Mouse (Mus musculus): ENCODE results near the gene Rangrf. TPM values are rescaled to one million over a fixed set of nuclear protein-coding genes. Genes with fewer than 3 reads are reported as not detected.
"Not testable (repeated sequence)": the region's sequence is repeated elsewhere in the genome, so short reads cannot be mapped to it uniquely, and the experiment has no call there.

Rangrf gene
- polyA plus RNA-seq, 2 experiments = 23.0 to 29.2 TPM

DNA sequence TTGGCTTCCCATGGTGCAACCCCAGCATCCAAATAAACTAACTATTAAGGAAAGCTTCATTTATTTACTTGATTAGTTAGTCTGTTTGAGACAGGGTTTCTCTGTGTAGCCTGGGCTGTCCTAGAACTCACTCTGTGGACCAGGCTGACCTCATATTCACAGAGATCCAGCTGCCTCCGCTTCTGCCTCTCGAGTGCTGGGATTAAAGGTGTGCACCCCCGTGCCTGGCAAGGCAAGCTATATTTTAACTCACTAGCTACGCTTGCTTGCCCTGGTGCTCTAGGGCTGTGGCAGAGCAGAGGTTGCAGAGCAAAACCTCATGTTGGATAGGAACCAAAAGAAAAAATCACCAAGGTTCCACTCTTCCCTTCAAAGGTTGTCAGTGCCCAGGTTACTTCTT is 34.5 kb downstream of the Rangrf start:
- H3K4me3 ChIP-seq (ENCODE audit: insufficient read depth in 1 of 2, low read depth in 2 of 2, low read length in 2 of 2) = peak overlapping the region in 1 of 2 experiments; percentile 45; a peak in 2 of 4 replicates
- H3K27ac ChIP-seq = no peak overlapping the region
- H3K27me3 ChIP-seq (ENCODE audit: control insufficient read depth, insufficient read depth, low read length) = no peaks in the 10 kb centered on the region
- H3K36me3 ChIP-seq (replicated peaks; ENCODE audit: control insufficient read depth, insufficient read depth, low read depth) = no peaks in the 10 kb centered on the region
- H3K9ac ChIP-seq (replicated peaks) = peak overlapping the region; percentile 28
- DNase-seq (ENCODE audit: low read depth in 3 of 3, low spot score in 3 of 3) (no peak), ATAC-seq (ENCODE audit: insufficient read depth) (no peak)
- TF ChIP-seq CTCF (IDR thresholded peaks at IDR 0.05; ENCODE audit: low read depth) (no peak), EP300 (IDR thresholded peaks at IDR 0.05; ENCODE audit: low read depth) (no peak)
- H3K9me3 ChIP-seq (ENCODE audit: control insufficient read depth, low read length) = no peaks in the 10 kb centered on the region
- H3K4me2 ChIP-seq (ENCODE audit: low read depth) = peak overlapping the region; percentile 64
- H3K4me1 ChIP-seq (replicated peaks; ENCODE audit: control insufficient read depth in 2 of 2, insufficient read depth in 2 of 2, low read length in 1 of 2) = peaks cover 0 to 2% of the 10 kb centered on the region in 2 experiments; a peak in 2 of 4 replicates
- 54% methylated on average over 4 of the region's 4 CpGs for WGBS (ENCODE audit: insufficient replicate concordance)

DNA sequence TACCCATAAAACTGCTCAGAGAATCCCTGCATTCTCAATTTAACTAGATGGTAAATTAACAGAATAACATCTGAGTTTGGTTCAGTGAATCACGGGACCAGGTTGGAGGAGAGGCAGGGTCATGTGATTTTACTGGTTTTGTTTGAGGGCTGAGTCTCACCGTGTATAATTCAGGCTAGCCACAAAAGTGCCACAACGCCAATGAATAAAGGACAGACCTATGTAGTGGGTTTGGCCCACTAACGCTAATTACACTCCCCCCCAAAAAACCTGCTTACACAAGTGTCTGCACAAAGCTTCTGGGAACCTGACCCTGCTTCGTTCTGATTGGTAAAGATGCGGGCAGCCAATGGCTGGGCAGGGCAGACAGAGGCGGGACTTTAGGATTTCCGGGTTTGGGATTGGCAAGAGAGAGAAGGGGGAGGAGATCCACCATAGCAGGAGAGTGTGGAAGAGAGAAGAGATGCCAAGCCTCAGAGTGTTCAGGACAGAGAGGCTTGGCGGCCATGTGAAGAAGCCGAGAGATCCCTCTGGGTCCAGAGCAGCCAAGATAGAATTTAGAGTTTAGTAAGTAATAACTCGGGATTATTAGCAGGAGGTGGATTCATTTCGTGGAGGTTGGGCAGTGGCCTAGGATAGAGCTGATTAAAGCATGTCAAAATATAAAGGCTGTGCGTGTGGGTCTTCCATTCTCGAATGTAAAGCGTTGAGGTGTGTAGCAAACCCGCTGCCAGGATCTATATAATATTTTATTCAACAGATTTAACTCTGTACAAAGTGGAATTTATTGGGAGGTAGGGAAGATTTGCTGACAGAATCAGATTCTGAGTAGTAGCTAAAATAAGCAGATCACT is 35.3 kb downstream of the Rangrf start:
- no peak overlapping the region for H3K27ac ChIP-seq
- DNase-seq (ENCODE audit: low read depth in 3 of 3, low spot score in 3 of 3) (peak; percentile 71 to 78 (median 78)), ATAC-seq (ENCODE audit: insufficient read depth) (peak; percentile 97)
- 5% methylated on average over 16 of the region's 16 CpGs for WGBS (ENCODE audit: insufficient replicate concordance)
- peaks cover 0 to 2% of the 10 kb centered on the region in 2 experiments; a peak in 2 of 4 replicates for H3K4me1 ChIP-seq (replicated peaks; ENCODE audit: control insufficient read depth in 2 of 2, insufficient read depth in 2 of 2, low read length in 1 of 2)
- no peaks in the 10 kb centered on the region for H3K36me3 ChIP-seq (replicated peaks; ENCODE audit: control insufficient read depth, insufficient read depth, low read depth)
- H3K4me2 ChIP-seq (ENCODE audit: low read depth) = peak overlapping the region; percentile 64
- TF ChIP-seq EP300 (IDR thresholded peaks at IDR 0.05; ENCODE audit: low read depth) = no peak
- no peak for TF ChIP-seq CTCF (IDR thresholded peaks at IDR 0.05; ENCODE audit: low read depth)
- H3K4me3 ChIP-seq (ENCODE audit: insufficient read depth in 1 of 2, low read depth in 2 of 2, low read length in 2 of 2) = peak overlapping the region; percentile 45 to 63
- peak overlapping the region; percentile 28 for H3K9ac ChIP-seq (replicated peaks)
- H3K9me3 ChIP-seq (ENCODE audit: control insufficient read depth, low read length) = no peaks in the 10 kb centered on the region
- no peaks in the 10 kb centered on the region for H3K27me3 ChIP-seq (ENCODE audit: control insufficient read depth, insufficient read depth, low read length)

DNA sequence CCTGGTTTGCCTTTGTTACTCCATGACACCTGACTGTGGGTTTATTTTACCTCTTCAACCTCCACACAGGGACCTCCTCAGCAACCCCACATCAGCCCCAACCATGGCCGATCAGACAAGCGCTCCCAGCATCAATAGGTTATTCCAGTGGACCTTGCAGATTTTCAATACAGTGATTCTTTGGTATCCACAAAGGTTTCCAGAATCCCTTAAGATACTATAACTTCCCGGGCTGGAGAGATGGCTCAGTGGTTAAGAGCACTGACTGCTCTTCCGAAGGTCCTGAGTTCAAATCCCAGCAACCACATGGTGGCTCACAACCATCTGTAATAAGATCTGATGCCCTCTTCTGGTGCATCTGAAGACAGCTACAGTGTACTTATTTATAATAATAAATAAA is 38.0 kb downstream of the Rangrf start:
- not testable (repeated sequence) for H3K27me3 ChIP-seq (ENCODE audit: control insufficient read depth, insufficient read depth, low read length); H3K4me3 ChIP-seq (ENCODE audit: insufficient read depth in 1 of 2, low read depth in 2 of 2, low read length in 2 of 2); H3K4me1 ChIP-seq (replicated peaks; ENCODE audit: control insufficient read depth in 2 of 2, insufficient read depth in 2 of 2, low read length in 1 of 2); H3K9me3 ChIP-seq (ENCODE audit: control insufficient read depth, low read length); H3K27ac ChIP-seq; ATAC-seq (ENCODE audit: insufficient read depth); H3K9ac ChIP-seq (replicated peaks); H3K36me3 ChIP-seq (replicated peaks; ENCODE audit: control insufficient read depth, insufficient read depth, low read depth); DNase-seq (ENCODE audit: low read depth in 3 of 3, low spot score in 3 of 3); H3K4me2 ChIP-seq (ENCODE audit: low read depth)
- WGBS (ENCODE audit: insufficient replicate concordance) = 68% methylated on average over 4 of the region's 4 CpGs

DNA sequence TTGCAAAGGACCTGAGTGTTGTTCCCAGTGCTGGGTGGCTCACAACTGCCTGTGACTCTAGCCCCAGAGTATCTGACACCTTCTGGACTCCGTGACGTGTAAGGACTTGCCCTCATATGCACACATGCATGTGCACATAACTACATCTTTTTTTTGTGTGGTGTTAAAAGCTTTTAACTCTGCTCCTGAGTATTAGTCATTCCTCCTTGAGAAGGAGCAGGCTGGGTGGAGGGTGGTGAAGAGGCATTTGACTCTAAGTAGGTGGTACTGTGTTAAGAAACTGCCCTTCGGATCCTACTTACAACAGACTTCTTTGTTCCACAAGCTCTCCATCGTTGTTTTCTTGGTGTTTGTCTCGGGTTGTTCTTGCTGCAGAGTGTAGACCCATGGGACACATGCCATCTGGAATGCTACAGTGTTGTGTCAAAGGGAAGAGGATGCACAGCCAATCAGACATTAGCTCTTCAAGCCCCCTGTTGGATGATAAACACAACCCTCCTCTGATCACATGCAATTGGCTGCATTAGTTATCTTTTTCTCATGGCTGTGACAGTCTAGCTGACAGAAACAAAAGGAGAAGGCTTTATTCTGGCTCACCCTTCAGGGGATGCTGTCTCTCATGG is 41.0 kb downstream of the Rangrf start:
- Histone ChIP-seq H3K27ac (no peak overlapping the region), H3K9me3 (ENCODE audit: control insufficient read depth, low read length) (no peaks in the 10 kb centered on the region), H3K4me3 (ENCODE audit: insufficient read depth in 1 of 2, low read depth in 2 of 2, low read length in 2 of 2) (no peak overlapping the region), H3K9ac (replicated peaks) (no peak overlapping the region), H3K4me1 (replicated peaks; ENCODE audit: control insufficient read depth in 2 of 2, insufficient read depth in 2 of 2, low read length in 1 of 2) (no peaks in the 10 kb centered on the region), H3K4me2 (ENCODE audit: low read depth) (no peak overlapping the region), H3K27me3 (ENCODE audit: control insufficient read depth, insufficient read depth, low read length) (no peaks in the 10 kb centered on the region), H3K36me3 (replicated peaks; ENCODE audit: control insufficient read depth, insufficient read depth, low read depth) (no peaks in the 10 kb centered on the region)
- TF ChIP-seq EP300 (IDR thresholded peaks at IDR 0.05; ENCODE audit: low read depth) (no peak), CTCF (IDR thresholded peaks at IDR 0.05; ENCODE audit: low read depth) (no peak)
- 68% methylated on average over 5 of the region's 5 CpGs for WGBS (ENCODE audit: insufficient replicate concordance)
- ATAC-seq (ENCODE audit: insufficient read depth) = no peak
- DNase-seq (ENCODE audit: low read depth in 3 of 3, low spot score in 3 of 3) = no peak

DNA sequence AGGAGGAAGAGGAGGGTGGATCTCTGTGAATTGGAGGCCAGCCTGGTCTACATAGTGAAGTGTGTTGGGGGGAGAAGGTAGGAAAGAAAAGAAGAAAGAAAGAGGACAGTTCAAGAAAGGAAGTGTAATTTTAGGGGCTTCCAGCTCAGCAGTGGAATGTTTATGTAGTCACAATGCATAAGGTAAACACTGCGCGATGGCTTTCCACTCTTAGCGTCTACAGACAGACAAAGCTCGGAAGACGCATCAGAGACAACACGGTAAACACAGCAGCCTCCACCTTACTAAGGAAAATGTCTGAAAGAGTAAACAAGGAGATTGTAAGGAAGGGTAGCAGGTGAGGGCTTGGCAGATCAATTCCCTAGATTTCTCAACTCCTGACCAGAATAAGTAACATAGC is 45.0 kb downstream of the Rangrf start:
- DNase-seq (ENCODE audit: low read depth in 3 of 3, low spot score in 3 of 3) = no peak

More for the DNA sequence above, 45.0 kb downstream of the Rangrf start:
- H3K4me3 ChIP-seq (ENCODE audit: insufficient read depth in 1 of 2, low read depth in 2 of 2, low read length in 2 of 2) = no peak overlapping the region
- H3K27me3 ChIP-seq (ENCODE audit: control insufficient read depth, insufficient read depth, low read length) = no peaks in the 10 kb centered on the region
- no peak overlapping the region for H3K27ac ChIP-seq
- TF ChIP-seq CTCF (IDR thresholded peaks at IDR 0.05; ENCODE audit: low read depth) (no peak), EP300 (IDR thresholded peaks at IDR 0.05; ENCODE audit: low read depth) (no peak)
- no peaks in the 10 kb centered on the region for H3K4me1 ChIP-seq (replicated peaks; ENCODE audit: control insufficient read depth in 2 of 2, insufficient read depth in 2 of 2, low read length in 1 of 2)
- 38% methylated on average over 6 of the region's 6 CpGs for WGBS (ENCODE audit: insufficient replicate concordance)
- no peak overlapping the region for H3K4me2 ChIP-seq (ENCODE audit: low read depth)
- no peak for ATAC-seq (ENCODE audit: insufficient read depth)
- H3K36me3 ChIP-seq (replicated peaks; ENCODE audit: control insufficient read depth, insufficient read depth, low read depth) = no peaks in the 10 kb centered on the region
- H3K9me3 ChIP-seq (ENCODE audit: control insufficient read depth, low read length) = no peaks in the 10 kb centered on the region
- H3K9ac ChIP-seq (replicated peaks) = no peak overlapping the region
